Mouse (Mus musculus) layer of hippocampus, adult 9-10 months (tissue): ENCODE measurements around the gene Pias3.
"Not testable (repeated sequence)": the region's sequence is repeated elsewhere in the genome, so short reads cannot be mapped to it uniquely, and the experiment has no call there.

ENCODE experiments used
- DNase-seq: peaks from one replicate; pipeline ENCODE4 v3.0.0; 2022; ENCODE audit warnings: low spot score

Pias3 gene

GRCm38 (mm10) chr3:96696198-96696765 lies at the start of gene Pias3:
Pias3 (plus strand) TSS chr3:96696384.
- no peak for DNase-seq

GRCm38 (mm10) chr3:96647365-96647764 lies 48.8 kb upstream of the Pias3 start:
- no peak for DNase-seq

DNA sequence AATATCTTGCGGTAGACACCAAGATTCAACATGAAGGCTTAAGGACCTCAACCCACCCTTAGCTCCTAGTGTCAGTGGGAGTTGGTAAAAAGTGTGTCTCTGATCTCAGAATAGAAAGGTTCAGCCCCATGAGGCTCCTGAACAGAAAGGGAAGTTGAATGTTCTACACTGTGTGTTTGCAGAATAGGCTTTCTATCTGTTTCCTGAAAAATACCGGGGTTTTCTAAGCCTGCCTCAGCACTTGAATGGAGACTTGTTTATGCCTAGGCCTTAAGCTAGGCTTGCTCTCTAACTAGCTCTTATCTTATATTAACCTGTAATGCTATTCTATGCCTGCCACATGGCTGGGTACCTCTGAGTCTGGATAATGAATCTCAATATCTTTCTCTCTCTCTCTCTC lies 35.3 kb upstream of the Pias3 start:
- DNase-seq, result no peak

DNA sequence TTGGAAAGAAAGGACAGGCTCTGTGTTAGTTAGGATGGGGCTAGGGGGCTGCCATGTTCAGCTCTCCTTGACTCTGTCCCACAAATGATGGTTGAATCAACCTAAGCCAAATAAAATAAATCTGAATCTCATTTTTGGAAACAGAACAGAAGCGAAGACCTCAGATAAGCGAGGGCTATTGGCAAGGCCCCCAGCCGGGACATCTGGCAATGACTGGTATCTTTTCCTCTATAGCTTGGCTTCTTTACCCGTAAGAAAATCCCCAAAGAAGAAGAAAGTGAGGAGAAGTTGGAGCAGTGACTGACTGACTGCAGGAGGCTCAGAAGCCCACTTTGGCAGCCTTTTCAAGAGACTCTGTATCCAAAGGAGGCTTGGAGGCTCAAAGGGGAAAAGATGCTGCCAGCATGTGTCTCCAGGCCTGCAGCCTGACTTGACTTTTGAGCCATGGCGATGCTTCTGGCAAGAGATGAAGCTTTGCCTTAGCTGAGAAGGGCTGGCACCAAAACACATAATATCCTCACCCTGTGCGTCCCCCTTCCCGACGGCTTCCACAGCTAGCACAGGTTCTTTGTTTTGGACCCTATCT lies 33.4 kb upstream of the Pias3 start:
- no peak for DNase-seq

DNA sequence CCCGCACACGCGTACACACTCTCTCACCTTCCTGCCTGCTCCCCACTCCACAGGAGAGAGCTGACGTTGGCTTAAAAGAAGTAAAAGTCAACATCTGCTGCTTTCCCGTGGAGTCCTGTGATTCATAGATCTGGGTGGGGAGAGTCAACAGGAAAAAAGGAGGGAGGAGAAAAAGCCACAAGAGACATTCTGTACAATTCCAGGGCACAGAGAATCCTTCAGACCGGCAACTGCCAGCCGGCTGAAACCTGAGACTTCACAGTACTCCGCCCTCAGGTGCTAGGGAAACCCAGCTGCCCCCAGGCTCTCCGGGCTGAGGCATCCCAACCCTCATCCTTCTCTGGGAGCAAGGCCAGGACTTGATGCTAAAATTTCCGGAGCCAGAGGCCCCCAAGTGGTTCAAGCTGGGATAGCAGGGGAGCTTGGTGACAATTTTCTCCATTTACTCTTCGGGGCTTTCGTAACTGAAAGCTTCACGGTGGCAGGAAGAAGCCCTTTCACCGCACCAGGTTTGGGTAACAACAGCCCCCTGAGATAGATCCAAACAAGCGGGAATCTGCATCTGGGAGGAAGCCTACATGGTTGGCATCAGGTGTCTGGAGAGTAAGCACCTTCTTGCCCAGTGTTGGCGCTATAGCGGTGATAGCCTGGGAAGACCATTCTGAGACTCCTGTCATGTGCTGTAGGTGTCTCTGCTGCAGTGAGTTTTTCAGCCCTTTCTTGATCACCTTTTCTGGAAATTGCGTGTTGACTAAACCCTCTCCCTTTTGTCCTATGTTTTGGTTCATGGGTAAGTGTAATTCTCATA lies 32.5 kb upstream of the Pias3 start:
- DNase-seq, result peak; percentile 85

DNA sequence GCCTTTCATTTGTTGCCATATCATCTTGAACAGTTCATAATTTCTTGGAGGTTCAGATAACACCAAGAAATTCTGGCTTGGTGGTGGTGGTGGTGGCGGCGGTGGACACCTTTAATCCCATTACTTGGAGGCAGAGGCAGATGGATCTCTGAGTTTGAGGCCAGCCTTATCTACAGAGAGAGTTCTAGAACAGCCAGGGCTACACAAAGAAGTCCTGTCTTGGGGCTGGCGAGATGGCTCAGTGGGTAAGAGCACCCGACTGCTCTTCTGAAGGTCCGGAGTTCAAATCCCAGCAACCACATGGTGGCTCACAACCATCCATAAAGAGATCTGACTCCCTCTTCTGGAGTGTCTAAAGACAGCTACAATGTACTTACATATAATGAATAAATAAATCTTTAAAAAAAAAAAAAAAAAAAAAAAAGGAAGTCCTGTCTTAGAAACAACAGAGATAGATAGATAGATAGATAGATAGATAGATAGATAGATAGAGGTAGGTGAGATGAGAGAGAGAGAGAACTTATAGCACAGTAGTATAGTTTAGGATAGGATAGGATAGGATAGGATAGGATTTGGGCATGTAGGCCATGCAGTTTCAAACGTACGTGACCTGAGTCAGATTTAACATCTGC lies 30.3 kb upstream of the Pias3 start:
- DNase-seq, result not testable (repeated sequence)

GRCm38 (mm10) chr3:96666916-96667315 lies 29.3 kb upstream of the Pias3 start:
- DNase-seq, result no peak

DNA sequence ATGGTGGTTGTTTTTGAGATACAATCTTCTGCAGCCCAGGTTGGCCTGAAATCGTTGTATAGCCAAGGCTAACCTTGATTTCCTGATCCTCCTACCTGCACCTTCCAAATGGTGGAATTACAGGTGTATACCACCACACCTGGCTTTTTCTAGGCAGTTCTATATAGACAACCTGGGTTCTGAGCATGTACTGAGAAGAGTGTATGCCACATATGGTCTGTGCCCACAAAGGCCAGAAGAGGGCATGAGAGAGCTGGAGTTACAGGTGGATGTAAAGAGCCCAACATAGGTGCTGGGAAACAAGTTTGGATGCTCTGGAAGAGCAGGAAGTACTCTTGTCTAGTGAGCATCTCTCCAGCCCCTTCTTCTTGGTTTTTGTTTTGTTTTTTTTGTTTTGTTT lies 28.9 kb upstream of the Pias3 start:
- DNase-seq, result no peak

DNA sequence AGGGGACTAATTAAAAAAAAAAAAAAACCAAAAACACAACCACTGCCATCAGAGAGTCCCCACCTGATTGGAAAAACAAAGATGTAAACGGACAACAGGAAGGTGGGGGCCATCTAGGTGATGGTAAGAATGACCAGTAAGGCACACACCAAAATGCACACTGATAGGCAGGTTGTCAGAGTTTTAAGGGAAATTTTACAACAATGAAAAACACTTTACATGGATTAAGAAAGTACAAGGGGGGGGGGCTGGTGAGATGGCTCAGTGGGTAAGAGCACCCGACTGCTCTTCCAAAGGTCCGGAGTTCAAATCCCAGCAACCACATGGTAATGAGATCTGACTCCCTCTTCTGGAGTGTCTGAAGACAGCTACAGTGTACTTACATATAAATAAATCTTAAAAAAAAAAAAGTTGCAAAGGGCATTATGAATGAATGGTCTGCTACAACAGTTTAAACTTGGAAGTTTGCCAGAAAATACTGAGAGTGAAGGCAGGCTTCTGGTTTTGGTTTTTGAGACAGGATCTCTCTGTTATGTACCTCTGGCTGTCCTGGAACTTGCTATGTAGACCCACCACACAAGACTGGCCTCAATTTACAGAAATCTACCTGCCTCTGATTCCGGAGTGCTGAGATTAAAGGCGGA lies 27.6 kb upstream of the Pias3 start:
- DNase-seq, result no peak

GRCm38 (mm10) chr3:96669727-96670468 lies 26.3 kb upstream of the Pias3 start, which contains the start of gene Ankrd35:
Ankrd35 (plus strand) TSS chr3:96670131.
- DNase-seq, result peak; percentile 32

GRCm38 (mm10) chr3:96671519-96671918 lies 24.7 kb upstream of the Pias3 start:
- no peak for DNase-seq

DNA sequence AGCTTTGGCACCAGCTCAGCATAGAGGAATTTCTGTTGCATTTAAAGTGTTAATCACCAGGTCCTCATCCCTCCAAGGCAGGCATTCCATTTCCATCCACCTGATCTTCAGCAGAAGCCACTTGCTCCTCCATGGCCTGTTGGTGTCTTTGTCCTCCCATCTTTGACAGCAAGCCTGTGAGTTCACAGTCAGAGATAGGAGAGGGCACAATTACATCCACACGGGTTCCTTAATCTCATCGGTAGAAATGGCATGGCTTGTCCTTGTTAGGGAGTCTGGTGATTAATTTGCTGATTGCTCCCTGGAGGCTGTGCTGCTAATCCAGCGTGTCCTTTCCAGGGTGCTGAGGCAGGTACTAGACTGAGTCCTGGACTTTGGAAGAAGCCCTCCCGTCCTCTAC lies 22.7 kb upstream of the Pias3 start:
- no peak for DNase-seq

GRCm38 (mm10) chr3:96674442-96674841 lies 21.7 kb upstream of the Pias3 start:
- DNase-seq, result no peak

DNA sequence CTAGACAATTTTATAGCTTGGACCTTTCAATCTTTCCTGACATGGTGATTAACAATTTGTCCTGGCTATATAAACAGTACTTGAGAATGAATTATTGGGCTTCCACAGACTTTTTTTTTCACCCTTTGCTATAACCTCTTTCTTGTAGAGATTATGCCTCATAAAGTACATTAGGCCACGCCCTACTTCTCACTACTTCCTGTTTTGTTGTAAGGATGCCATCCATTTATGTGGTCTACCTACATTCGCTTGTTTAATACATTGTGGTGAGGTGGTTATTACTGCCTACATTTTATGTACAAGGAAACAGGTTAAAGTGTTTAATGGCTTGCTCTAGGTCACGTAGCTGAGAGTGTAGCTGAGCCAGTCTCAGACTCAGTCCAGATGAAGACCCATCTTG lies 21.0 kb upstream of the Pias3 start:
- DNase-seq, result no peak

DNA sequence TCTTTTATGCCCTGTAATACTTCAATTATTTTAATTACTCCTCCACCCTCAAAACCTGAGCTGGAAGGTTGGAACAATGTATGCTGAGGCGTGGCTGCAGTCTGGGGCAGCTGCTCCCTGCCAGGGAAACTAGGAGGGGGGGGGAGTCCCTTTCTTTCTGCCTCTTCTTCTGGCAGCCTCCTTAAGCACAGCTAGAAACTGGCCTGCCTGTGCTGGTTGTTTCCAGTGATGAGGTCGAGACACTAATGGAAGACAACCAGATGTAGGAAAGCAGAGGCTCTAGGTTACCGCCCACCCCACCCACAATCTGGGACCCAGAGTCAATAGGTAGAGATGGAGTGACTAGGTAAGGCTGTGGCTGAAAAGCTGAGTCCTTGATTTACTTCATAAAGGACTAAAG lies 20.5 kb upstream of the Pias3 start:
- DNase-seq, result no peak

GRCm38 (mm10) chr3:96678456-96678855 lies 17.7 kb upstream of the Pias3 start:
- DNase-seq, result no peak

DNA sequence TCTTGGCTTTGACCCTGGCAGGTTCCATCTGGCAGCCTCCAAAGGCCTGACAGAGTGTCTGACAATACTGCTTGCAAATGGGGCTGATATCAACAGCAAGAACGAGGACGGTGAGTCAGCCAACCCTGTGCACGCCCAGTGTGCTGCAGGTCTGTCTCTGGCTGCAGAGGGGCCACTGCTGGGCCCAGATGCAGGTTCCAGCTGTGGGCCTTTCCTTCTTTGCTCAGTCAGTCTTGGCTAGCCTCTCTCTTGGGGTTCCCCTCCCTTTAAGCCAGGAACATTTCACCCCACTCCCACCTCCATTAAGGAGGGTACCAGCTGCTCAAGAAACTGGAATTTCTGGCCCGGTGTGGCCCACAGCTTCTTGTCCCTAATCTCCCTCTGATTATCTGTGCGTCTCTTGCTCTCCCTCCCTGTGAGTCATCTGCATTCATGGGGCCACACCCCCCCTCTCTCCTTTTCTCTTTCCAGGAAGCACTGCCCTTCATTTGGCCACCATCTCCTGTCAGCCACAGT lies 17.0 kb upstream of the Pias3 start:
- DNase-seq, result no peak

- no peak for DNase-seq
Observed at GRCm38 (mm10) chr3:96680269-96680956, 15.8 kb upstream of the Pias3 start.

DNA sequence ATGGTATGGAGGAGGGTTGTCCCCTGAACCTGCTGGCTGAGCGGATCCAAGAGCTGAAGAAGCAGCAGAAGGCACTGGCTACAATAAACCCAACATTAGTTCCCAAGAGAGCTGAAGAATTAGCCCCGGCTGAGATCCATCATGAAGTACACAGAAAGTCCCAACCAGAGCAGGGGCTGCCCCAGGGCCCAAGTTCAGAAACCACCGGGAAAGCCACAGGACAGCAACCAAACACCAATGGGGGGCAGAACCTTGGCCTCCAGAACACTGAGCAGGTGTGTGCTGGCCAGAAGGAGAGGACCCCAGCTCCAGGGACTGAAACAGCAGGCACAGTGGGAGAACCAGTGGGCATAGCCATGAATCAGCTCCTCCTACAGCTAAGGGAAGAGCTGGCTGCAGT lies 12.7 kb upstream of the Pias3 start:
- DNase-seq, result no peak

DNA sequence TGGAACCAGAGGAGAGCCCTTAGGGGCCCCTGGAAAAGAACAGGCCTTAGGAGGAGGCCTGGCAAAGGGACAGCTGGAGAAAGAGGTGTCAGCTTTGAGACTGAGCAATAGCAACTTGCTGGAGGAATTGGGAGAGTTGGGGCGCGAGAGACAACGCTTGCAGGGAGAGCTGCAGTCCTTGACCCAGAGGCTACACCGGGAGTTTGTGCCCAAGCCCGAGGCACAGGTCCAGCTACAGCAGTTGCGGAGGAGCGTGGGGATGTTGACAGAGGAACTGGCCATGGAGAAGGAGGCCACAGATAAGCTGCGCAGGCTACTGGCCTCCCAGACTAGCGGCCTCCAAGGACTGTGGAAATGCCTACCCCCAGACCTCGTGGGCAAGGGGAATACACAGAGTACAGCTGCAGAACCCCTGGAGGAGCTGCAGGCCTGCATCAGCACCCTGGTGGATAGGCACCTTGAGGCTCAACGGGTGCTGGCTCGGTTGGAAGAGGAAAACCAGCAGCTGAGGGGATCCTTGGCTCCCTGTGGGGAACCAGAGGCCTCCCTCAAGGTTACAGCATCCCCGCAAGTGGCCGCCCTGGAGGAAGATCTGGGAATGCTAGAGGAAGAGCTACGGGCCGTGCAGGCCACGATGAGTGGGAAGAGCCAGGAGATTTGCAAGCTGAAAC lies 11.9 kb upstream of the Pias3 start:
- no peak for DNase-seq
